Mouse (Mus musculus): ENCODE measurements at regions not wholly inside any gene's neighbourhood (a gene's known extent, or its start where the extent isn't known, plus 50 kb on each side); places are given as distances from the start of the nearest gene placed in this dataset.

- no peak for DNase-seq (ENCODE audit: low spot score)
These were observed 50.2 kb upstream of the Arntl start for GRCm38 (mm10) chr7:113156861-113157747.

Data from embryo, embryonic 10 days (tissue).